Mouse (Mus musculus) midbrain, embryonic 12.5 days (tissue): Measurements from ENCODE around the gene Slc9a7. TPM values are rescaled to one million over a fixed set of nuclear protein-coding genes. Genes with fewer than 3 reads are reported as not detected.

Experiments
- ATAC-seq: fragments of 200-750 bp; cut with Nextera tagmentation; 2 replicates; pipeline ENCODE4 v1.8.0; 2017; ENCODE audit warnings: low read depth, moderate TSS enrichment, moderate library complexity; ENCODE audit not compliant: low FRiP score
- H3K27ac ChIP-seq: fragments of 300-500 bp; sonication (generic); replicated peaks from 2 replicates; pipeline ENCODE4 v1.5.1; 2016; ENCODE audit warnings: mild to moderate bottlenecking
- H3K27me3 ChIP-seq: fragments of 300-500 bp; sonication (generic); 2 replicates; pipeline ENCODE4 v1.6.1; 2016; ENCODE audit warnings: mild to moderate bottlenecking
- H3K36me3 ChIP-seq: fragments of 300-500 bp; sonication (generic); 2 replicates; pipeline ENCODE4 v1.6.1; 2016
- H3K4me1 ChIP-seq: fragments of 300-500 bp; sonication (generic); 2 replicates; pipeline ENCODE4 v1.6.1; 2016
- H3K4me2 ChIP-seq: fragments of 300-500 bp; sonication (generic); replicated peaks from 2 replicates; pipeline ENCODE4 v1.6.1; 2016; ENCODE audit warnings: mild to moderate bottlenecking, moderate library complexity
- H3K4me3 ChIP-seq: fragments of 300-500 bp; sonication (generic); 2 replicates; pipeline ENCODE4 v1.5.1; 2016; ENCODE audit warnings: mild to moderate bottlenecking
- H3K9ac ChIP-seq: fragments of 300-500 bp; sonication (generic); replicated peaks from 2 replicates; pipeline ENCODE4 v1.6.1; 2016; ENCODE audit warnings: mild to moderate bottlenecking, moderate library complexity
- H3K9me3 ChIP-seq: fragments of 300-500 bp; sonication (generic); 2 replicates; pipeline ENCODE4 v1.6.1; 2016; ENCODE audit warnings: mild to moderate bottlenecking
- WGBS: fragments of 180-500 bp; shearing (Covaris S2); methylation state at CpG from one replicate; pipeline ENCODE4 v1.1.7; 2016; 5-methylcytosine and 5-hydroxymethylcytosine counted together
- polyA plus RNA-seq: library from polyadenylated mRNA; unstranded; fragments of >200 nt; fragmentation: Nextera tagmentation; extraction: Ambion mirVana; gene quantifications from 2 replicates; pipeline ENCODE4 v1.2.1, GENCODE M21; 2016

Slc9a7 gene
- 2.2 and 3.1 TPM in 2 replicates for polyA plus RNA-seq

DNA sequence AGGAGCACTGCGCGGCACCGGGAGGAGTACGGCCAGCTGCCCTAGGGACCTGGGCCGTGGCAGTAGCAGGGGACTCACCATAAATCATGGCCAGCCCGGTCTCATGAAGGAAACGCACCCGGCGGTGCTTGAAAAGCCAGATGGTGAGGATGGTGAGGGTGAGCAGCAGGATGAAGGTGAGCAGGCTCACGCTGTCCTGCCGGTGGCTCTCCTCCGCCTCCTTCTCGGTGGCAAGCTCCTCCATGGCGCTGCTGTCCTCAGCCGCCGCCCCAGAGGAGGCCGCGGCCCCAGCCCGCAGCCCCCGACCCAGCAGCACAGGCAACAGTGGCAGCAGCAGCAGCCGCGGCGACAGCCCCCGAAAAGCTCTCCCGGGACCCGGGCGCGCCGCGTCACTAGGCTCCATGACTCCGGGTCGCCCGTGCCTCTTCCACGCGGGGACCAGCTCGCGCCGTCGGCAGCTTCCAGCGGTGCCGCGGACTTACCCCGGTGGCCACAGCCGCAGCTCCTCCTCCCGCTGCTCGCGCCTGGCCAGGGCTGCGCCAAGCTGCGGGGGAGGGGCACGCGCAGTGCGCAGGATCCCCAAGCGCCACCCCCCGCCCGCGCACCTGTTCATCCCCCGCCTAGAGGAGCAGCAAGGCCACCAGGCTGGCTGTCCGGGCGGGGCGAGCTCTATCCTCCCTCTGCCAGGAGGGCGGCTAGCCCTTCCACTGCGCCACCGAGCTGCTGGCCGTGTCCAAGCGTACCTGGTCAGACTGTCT, at the start of gene Slc9a7:
TSS of gene Slc9a7 (minus strand) at position 526 of the 758 bp plus-strand sequence.
- Histone ChIP-seq H3K36me3 (no peaks in the 10 kb centered on the region), H3K4me2 (peak within 1 kb of the TSS; percentile 60), H3K4me1 (no peaks in the 10 kb centered on the region), H3K4me3 (peak within 1 kb of the TSS; percentile 61), H3K9ac (peak within 1 kb of the TSS; percentile 57), H3K27ac (0 out of 2 replicates have a peak within 1 kb of the TSS, but pooled peaks have one; percentile 10), H3K9me3 (no peaks in the 10 kb centered on the region), H3K27me3 (no peaks in the 10 kb centered on the region)
- peak; percentile 89 for ATAC-seq
- 14% methylated on average over 37 of the region's 65 CpGs for WGBS

GRCm38 (mm10) chrX:20335722-20336121, 44.1 kb upstream of the Slc9a7 start:
- Histone ChIP-seq H3K36me3 (no peaks in the 10 kb centered on the region), H3K9ac (no peak overlapping the region), H3K9me3 (no peaks in the 10 kb centered on the region), H3K4me2 (no peak overlapping the region), H3K4me1 (no peaks in the 10 kb centered on the region), H3K4me3 (no peak overlapping the region), H3K27ac (no peak overlapping the region), H3K27me3 (no peaks in the 10 kb centered on the region)
- WGBS: 24% methylated on average over 2 of the region's 2 CpGs
- ATAC-seq: no peak

- ATAC-seq: no peak
- Histone ChIP-seq H3K36me3 (no peaks in the 10 kb centered on the region), H3K4me3 (no peak overlapping the region), H3K4me2 (no peak overlapping the region), H3K27me3 (no peaks in the 10 kb centered on the region), H3K27ac (no peak overlapping the region), H3K4me1 (no peaks in the 10 kb centered on the region), H3K9ac (no peak overlapping the region), H3K9me3 (no peaks in the 10 kb centered on the region)
- WGBS: 78% methylated on average over 1 of the region's 1 CpGs
Measured at GRCm38 (mm10) chrX:20332756-20333155, 41.1 kb upstream of the Slc9a7 start.

DNA sequence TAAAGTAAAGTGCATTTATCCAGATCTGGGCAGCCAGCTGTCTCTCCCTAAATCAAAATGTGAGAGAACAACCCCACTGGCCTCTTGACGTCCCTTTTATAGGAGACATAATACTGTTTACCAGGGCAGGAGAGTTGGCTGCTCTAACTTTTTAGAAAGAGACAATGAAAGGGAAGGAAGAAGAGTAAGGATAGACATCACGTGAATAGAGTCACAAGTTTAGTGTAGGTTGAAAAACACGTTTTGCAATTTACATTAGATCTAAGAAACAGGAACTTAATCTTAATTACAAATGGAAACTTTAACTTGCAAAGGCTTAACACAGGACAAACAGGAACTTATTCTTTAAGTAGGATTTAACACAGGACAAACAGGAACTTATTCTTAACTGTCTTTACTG, 15.6 kb upstream of the Slc9a7 start:
- no peaks in the 10 kb centered on the region for H3K27me3 ChIP-seq
- H3K4me1 ChIP-seq: no peaks in the 10 kb centered on the region
- H3K9me3 ChIP-seq: no peaks in the 10 kb centered on the region
- no peak overlapping the region for H3K27ac ChIP-seq
- no peak overlapping the region for H3K9ac ChIP-seq
- no peak overlapping the region for H3K4me2 ChIP-seq
- WGBS: 34% methylated on average over 3 of the region's 3 CpGs
- no peak overlapping the region for H3K4me3 ChIP-seq
- H3K36me3 ChIP-seq: no peaks in the 10 kb centered on the region
- ATAC-seq: no peak

- Histone ChIP-seq H3K4me3 (no peak overlapping the region), H3K27ac (no peak overlapping the region), H3K4me2 (no peak overlapping the region), H3K36me3 (no peaks in the 10 kb centered on the region), H3K27me3 (no peaks in the 10 kb centered on the region), H3K9me3 (no peaks in the 10 kb centered on the region), H3K9ac (no peak overlapping the region), H3K4me1 (no peaks in the 10 kb centered on the region)
- ATAC-seq: no peak
Measured at GRCm38 (mm10) chrX:20305941-20306340, 14.3 kb upstream of the Slc9a7 start.

DNA sequence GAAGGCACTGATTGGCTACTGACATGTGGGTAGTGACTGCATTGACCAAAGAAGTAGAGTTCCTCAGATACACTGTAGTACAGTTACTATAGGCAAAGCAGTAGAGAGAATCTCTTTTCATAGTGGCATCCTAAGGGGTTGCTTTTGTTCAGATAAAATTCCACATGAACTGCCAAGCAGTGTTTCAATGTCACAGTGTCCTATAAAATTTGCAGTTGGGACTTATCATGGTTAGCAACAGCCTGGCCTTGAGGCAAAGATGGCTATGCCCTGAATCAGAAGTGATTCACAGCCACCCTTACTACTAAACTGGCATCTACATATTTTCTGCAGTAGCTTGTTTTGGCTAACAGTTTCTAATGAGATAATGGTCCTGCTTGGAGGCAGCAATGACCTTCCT, 11.7 kb upstream of the Slc9a7 start:
- Histone ChIP-seq H3K27me3 (no peaks in the 10 kb centered on the region), H3K4me2 (no peak overlapping the region), H3K4me3 (no peak overlapping the region), H3K27ac (no peak overlapping the region), H3K4me1 (no peaks in the 10 kb centered on the region), H3K9ac (no peak overlapping the region), H3K36me3 (no peaks in the 10 kb centered on the region), H3K9me3 (no peaks in the 10 kb centered on the region)
- no peak for ATAC-seq

- no peak for ATAC-seq
Measured at GRCm38 (mm10) chrX:20292040-20292417, 422 bp upstream of the Slc9a7 start.

DNA sequence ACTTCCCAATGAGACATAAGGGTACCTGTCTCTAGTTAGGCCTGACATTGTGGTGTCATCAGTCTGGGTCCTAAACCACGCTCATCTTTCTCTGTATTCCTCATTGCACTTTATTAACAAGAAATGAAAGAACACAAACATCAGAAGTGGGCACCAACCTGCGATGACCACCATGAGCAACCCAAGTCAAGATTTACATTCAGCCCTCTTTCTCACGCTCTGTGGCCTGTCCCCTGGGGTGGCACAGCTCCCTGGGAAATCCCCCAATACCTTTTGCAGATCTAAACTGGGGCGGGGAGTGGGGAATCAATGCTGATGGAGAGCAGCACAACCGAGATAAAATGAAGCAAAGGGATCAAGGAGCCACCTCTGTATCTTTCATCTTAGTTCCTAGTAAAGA, 892 bp downstream of the Slc9a7 start:
- Histone ChIP-seq H3K36me3 (no peaks in the 10 kb centered on the region), H3K4me1 (no peaks in the 10 kb centered on the region), H3K9me3 (no peaks in the 10 kb centered on the region), H3K27ac (no peak overlapping the region), H3K4me2 (peak overlapping the region; percentile 60), H3K9ac (no peak overlapping the region), H3K4me3 (peak overlapping the region; percentile 61), H3K27me3 (no peaks in the 10 kb centered on the region)
- 18% methylated on average over 5 of the region's 5 CpGs for WGBS
- no peak for ATAC-seq

More at GRCm38 (mm10) chrX:20292040-20292417, 422 bp upstream of the Slc9a7 start:
- Histone ChIP-seq H3K9ac (peak overlapping the region; percentile 57; the same call in 1 of the 2 replicates), H3K27ac (no peak overlapping the region), H3K27me3 (no peaks in the 10 kb centered on the region), H3K9me3 (no peaks in the 10 kb centered on the region), H3K36me3 (no peaks in the 10 kb centered on the region), H3K4me2 (peak overlapping the region; percentile 60), H3K4me3 (peak overlapping the region; percentile 61), H3K4me1 (no peaks in the 10 kb centered on the region)
- 30% methylated on average over 11 of the region's 11 CpGs for WGBS

DNA sequence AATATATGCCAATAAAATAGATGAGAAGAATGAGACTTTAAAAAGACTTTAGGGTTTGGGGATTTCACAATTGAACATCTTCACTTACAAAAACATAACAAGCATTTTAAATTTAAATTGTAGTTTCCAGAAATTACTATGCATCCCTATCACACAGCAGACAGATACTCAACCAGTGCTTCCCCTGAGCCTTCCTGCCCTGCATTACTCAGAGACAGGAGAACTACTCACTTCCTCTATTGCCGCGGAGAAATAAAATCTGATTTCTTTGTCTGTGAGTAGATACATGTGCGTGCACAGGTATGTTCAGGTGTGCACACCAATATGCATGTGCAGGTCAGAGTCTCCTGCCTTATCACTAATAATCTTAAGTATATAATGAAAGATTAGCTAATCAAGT, 2.9 kb downstream of the Slc9a7 start:
- ATAC-seq: no peak
- no peaks in the 10 kb centered on the region for H3K9me3 ChIP-seq
- H3K9ac ChIP-seq: no peak overlapping the region
- H3K27me3 ChIP-seq: no peaks in the 10 kb centered on the region
- H3K4me1 ChIP-seq: no peaks in the 10 kb centered on the region
- WGBS: 89% methylated on average over 3 of the region's 3 CpGs
- H3K4me2 ChIP-seq: no peak overlapping the region
- no peak overlapping the region for H3K4me3 ChIP-seq
- no peaks in the 10 kb centered on the region for H3K36me3 ChIP-seq
- no peak overlapping the region for H3K27ac ChIP-seq

DNA sequence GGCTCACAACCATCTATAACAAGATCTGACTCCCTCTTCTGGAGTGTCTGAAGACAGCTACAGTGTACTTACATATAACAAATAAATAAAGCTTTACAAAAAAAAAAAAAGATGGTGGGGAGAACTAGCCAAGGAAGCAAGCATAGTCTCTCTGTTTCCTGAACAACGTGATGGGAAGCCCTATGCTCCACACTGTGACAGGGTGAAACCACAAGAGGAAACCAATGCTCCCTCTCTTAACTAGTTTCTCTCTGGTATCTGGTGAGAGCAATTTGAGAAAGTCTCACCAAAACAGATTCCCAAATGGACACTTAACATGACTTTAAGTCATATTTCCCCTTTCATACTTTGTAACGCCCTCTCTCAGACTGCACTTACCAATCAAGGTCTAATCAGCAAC, 5.4 kb downstream of the Slc9a7 start:
- Histone ChIP-seq H3K9me3 (no peaks in the 10 kb centered on the region), H3K27me3 (no peaks in the 10 kb centered on the region), H3K9ac (no peak overlapping the region), H3K36me3 (no peaks in the 10 kb centered on the region), H3K4me2 (no peak overlapping the region), H3K4me1 (no peaks in the 10 kb centered on the region), H3K4me3 (no peak overlapping the region), H3K27ac (no peak overlapping the region)
- no peak for ATAC-seq
- 90% methylated on average over 2 of the region's 2 CpGs for WGBS

DNA sequence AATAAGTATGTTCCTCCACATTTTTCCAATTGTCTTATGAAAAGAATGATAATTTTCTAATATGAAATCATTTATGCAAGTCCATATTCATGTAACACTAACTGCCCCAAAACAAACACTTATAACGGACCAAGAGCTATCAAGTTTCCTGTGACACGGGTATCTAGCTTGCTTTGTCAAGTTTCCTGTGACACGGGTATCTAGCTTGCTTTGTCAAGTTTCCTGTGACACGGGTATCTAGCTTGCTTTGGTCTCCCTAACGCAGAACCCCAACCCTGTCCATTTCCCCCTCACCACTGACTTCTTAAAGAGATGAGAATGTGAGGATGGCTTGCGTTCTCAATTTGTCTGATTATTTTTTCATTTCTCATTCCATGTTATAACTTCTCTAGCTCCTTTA, 12.2 kb downstream of the Slc9a7 start:
- no peak for ATAC-seq
- Histone ChIP-seq H3K4me2 (no peak overlapping the region), H3K27ac (no peak overlapping the region), H3K4me3 (no peak overlapping the region), H3K9me3 (no peaks in the 10 kb centered on the region), H3K36me3 (no peaks in the 10 kb centered on the region), H3K27me3 (no peaks in the 10 kb centered on the region), H3K9ac (no peak overlapping the region), H3K4me1 (no peaks in the 10 kb centered on the region)
- WGBS: 86% methylated on average over 6 of the region's 6 CpGs

- H3K4me2 ChIP-seq: no peak overlapping the region
- H3K27ac ChIP-seq: no peak overlapping the region
- H3K9ac ChIP-seq: no peak overlapping the region
- no peaks in the 10 kb centered on the region for H3K36me3 ChIP-seq
- H3K4me3 ChIP-seq: no peak overlapping the region
- no peaks in the 10 kb centered on the region for H3K9me3 ChIP-seq
- H3K4me1 ChIP-seq: no peaks in the 10 kb centered on the region
- H3K27me3 ChIP-seq: no peaks in the 10 kb centered on the region
- ATAC-seq: no peak
Measured at GRCm38 (mm10) chrX:20273854-20274253, 17.8 kb downstream of the Slc9a7 start.

GRCm38 (mm10) chrX:20271980-20272379, 19.6 kb downstream of the Slc9a7 start:
- H3K9ac ChIP-seq: no peak overlapping the region
- no peaks in the 10 kb centered on the region for H3K9me3 ChIP-seq
- H3K4me3 ChIP-seq: no peak overlapping the region
- H3K4me2 ChIP-seq: no peak overlapping the region
- H3K4me1 ChIP-seq: no peaks in the 10 kb centered on the region
- H3K27me3 ChIP-seq: no peaks in the 10 kb centered on the region
- no peak for ATAC-seq
- WGBS: 51% methylated on average over 1 of the region's 1 CpGs
- H3K27ac ChIP-seq: no peak overlapping the region
- no peaks in the 10 kb centered on the region for H3K36me3 ChIP-seq
